Mouse (Mus musculus): ENCODE measurements around the gene Vmn1r59.
"Not testable (repeated sequence)": the region's sequence is repeated elsewhere in the genome, so short reads cannot be mapped to it uniquely, and the experiment has no call there.

The Vmn1r59 gene

DNA sequence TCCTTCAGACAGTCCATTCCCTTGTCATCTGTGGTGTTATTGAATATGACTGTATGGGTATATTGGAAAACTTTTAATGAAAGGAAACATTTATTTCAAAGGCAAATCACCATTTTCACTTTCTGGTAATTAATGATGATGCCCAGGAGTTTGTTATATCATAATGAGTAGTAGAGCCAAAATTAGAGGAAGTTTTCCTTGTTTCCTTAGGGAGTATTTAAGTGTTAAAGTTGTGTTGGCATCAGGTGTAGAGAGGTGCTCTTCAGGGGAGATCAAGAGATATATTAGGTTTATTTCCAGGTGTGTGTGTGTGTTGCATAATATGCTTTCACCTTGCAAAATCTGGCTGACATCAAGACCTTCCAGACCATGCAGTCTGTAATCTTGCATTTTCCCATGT, at the start of gene Vmn1r59:
TSS of gene Vmn1r59 (minus strand) at position 101 of the 400 bp plus-strand sequence.
- no peak for DNase-seq (ENCODE audit: low spot score)

DNA sequence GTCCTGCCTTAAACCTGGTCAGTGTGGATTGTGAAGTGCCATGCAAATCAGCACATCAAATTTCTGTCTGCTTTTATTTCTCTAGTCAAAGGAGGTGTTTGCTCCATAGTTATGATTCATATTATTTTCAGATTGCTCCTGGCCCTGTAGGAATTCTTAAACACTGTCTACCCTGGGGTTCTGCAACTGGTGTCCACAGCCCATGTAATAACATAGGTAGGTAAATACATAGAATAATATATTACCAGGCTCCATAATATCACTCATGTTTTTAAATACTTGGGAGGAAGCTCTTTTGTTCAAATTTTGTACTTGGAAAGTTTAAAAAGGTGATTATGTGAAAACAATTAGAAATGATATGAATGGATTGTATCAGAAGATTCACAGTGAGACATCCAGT, 37.3 kb upstream of the Vmn1r59 start, which contains the start of gene Vmn2r28:
TSS of gene Vmn2r28 (minus strand) at position 101 of the 400 bp plus-strand sequence.
- DNase-seq (ENCODE audit: low spot score), result not testable (repeated sequence)

DNA sequence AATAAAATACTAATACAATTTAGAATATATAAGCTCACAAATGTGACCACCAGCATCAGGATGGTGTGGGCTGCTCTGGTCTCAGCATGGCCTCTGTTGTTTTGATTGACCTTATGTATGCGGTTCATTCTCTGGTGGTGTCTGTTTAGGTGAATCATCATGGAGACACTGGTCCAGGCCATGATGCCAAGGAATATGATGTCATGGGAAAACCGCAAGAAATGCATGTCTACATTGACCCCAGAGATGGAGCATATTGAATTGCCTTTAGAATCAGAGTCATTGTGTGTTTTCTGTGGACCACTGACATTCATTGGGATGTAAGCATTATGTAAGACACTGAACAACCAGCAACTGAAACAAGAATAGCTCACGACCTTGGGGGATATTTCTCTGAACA, 2.6 kb downstream of the Vmn1r59 start:
- DNase-seq (ENCODE audit: low spot score), result not testable (repeated sequence)

DNA sequence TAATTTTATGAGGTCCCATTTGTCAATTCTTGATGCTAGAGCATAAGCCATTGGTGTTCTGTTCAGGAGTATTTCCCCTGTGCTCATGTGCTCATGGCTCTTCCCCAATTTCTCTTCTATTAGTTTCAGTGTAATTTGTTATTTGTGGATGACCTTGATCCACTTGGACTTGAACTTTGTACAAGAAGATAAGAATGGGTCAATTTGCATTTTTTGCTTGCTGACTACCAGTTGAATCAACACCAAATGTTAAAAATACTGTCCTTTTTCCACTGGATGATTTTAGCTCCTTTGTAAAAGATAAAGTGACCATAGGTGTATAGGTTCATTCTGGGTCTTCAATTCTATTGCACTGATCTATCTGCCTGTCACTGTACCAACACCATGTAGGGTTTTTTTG, 7.9 kb downstream of the Vmn1r59 start:
- no peak for DNase-seq (ENCODE audit: low spot score)

DNA sequence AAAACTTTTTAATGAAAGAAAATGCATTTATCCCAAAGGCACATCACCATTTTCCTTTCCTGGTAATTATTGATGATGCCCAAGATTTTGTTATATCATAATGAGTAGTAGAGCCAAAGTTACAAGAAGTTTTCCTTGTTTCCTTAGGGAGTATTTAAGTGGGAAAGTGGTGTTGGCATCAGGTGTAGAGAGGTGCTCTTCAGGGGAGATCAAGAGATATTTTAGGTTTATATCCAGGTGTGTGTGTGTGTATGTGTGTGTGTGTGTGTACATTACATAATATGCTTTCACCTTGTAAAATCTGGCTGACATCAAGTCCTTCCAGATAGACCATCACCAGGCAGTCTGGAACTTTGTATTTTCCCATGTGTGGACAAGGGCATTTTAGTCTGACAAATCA, 43.3 kb downstream of the Vmn1r59 start, which contains the start of gene Vmn1r58:
TSS of gene Vmn1r58 (minus strand) at position 101 of the 400 bp plus-strand sequence.
- DNase-seq (ENCODE audit: low spot score), result not testable (repeated sequence)

DNA sequence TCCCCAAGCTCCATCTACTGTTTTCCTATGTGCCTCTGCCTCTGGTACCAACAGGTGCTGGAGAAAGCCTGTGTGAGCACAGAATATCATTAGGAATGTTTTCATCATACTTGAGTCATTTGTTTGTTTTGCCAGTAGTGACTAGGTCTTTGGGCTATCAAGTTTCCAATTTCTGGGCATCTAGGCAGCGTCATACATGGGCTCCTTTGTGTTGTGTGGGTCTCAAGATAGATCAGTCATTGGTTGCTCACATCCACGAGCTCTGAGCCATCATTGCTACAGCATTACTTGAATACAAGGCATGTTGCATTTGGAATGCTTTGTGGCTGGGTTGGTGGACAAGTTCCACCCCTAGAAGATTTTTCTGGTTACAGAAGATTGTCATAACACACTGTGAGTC, 50.4 kb downstream of the Vmn1r59 start:
- DNase-seq (ENCODE audit: low spot score), result no peak

Data from lung, postnatal 25 days (tissue).